Mouse (Mus musculus) heart, postnatal 4 days (tissue): ENCODE results near the gene Frmpd1. TPM values are rescaled to one million over a fixed set of nuclear protein-coding genes. Genes with fewer than 3 reads are reported as not detected.

Experiments
- DNase-seq: peaks from one replicate; pipeline ENCODE4 v3.0.0; 2021
- total RNA-seq, 2 experiments: library from RNA; stranded (reverse); gene quantifications; 2 replicates each; pipeline ENCODE4 v1.2.3; 2021

The Frmpd1 gene
- total RNA-seq, 2 experiments from 2014 or later = 2.7 to 3.2 TPM

GRCm38 (mm10) chr4:45332466-45332865 lies 147.8 kb downstream of the Frmpd1 start:
- no peak for DNase-seq

Other genes with a start within 250 kb of the Frmpd1 start
- gene Grhpr, start 203.5 kb upstream of the Frmpd1 start, total RNA-seq = 10 to 100 TPM; 46.6 to 47.0 TPM
- gene Zbtb5, start 172.5 kb upstream of the Frmpd1 start, total RNA-seq = 10 to 100 TPM; 10.5 to 11.9 TPM
- gene Polr1e, start 166.3 kb upstream of the Frmpd1 start, total RNA-seq = 10 to 100 TPM; 41.6 to 45.0 TPM
- gene Fbxo10, start 100.3 kb upstream of the Frmpd1 start, total RNA-seq = 10 to 100 TPM; 21.3 to 23.1 TPM
- gene Tomm5, start 76.8 kb upstream of the Frmpd1 start, total RNA-seq = 100 to 1,000 TPM; 119 to 141 TPM
- gene Trmt10b, start 112.3 kb downstream of the Frmpd1 start, total RNA-seq = 1 to 10 TPM; 3.7 to 4.2 TPM
- 10 to 100 TPM; 21.9 to 24.3 TPM for gene Dcaf10, start 157.2 kb downstream of the Frmpd1 start, total RNA-seq
- gene Exosc3, start 157.9 kb downstream of the Frmpd1 start, total RNA-seq = 10 to 100 TPM; 11.0 to 17.7 TPM
- 100 to 1,000 TPM; 120 to 124 TPM for gene Slc25a51, start 223.9 kb downstream of the Frmpd1 start, total RNA-seq